Mouse (Mus musculus): Measurements from ENCODE around the gene Cog1. TPM values are rescaled to one million over a fixed set of nuclear protein-coding genes. Genes with fewer than 3 reads are reported as not detected.
A peak's percentile ranks its signal among the peaks of the same experiment; 100 is the strongest.

The Cog1 gene
- total RNA-seq (2021) (10 to 100 TPM; 16.9 to 18.6 TPM), polyA plus RNA-seq (2012; rRNA removed) (25.2 and 32.7 TPM in 2 replicates)
- long read RNA-seq, transcript Cog1-201 (14 exons, 3,935 nt) = major isoform, 29 of 62 reads
- long read RNA-seq, partial matches to known transcripts = 5 of 62 reads
- long read RNA-seq, other reads (novel, unspliced or antisense) = 28 of 62 reads

DNA sequence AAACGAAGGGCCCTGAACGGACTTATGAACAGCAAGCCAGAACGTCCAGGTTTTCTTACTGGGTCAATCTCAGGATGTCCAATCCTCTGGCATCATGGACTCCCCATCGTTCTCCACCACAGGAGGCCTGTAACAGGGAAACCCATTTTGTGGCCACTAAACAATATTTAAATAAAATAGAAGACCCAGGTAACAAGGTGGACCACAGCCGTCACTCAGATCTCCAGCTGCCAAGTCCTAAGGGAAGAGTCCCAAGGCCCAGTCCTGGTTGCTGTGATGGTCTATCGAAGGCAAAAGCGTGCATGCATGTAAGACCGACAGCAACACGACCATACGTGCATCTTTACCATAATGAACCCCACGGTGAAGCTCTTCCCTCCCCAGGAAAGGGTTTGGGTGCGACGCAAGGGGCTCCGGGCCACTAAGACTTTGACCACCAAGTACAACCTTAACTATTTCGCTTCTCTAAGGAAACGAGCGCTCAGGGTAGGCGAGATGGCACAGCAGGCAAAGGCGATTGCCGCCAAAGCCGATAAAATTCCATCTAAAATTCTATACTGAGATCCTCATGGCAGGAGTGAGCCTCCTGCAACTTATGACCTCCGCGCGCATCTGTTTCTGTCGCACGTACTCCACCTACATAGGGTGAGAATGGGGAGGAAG, at the start of gene Cog1:
Gene Cog1 (plus strand): TSS at position 480 of the 663 bp plus-strand sequence.
- no peak for TF ChIP-seq POLR2A (IDR thresholded peaks at IDR 0.05; ENCODE audit: insufficient read depth, low read depth, low read length)
- no peak for TF ChIP-seq CTCF (IDR thresholded peaks at IDR 0.05)
- no peak for TF ChIP-seq EP300 (IDR thresholded peaks at IDR 0.05; ENCODE audit: insufficient read depth, low read depth, low read length)
- H3K27ac ChIP-seq = peak within 1 kb of the TSS; percentile 96
- peaks cover 1% of the 10 kb centered on the region; the same call in 1 of the 2 replicates for H3K4me1 ChIP-seq (ENCODE audit: control insufficient read depth, insufficient read depth, low read length)
- H3K9ac ChIP-seq (ENCODE audit: low read depth, low read length) = peak within 1 kb of the TSS; percentile 97
- H3K36me3 ChIP-seq (ENCODE audit: control insufficient read depth, insufficient read depth, low read length) = no peaks in the 10 kb centered on the region
- peak within 1 kb of the TSS; percentile 100 for H3K4me3 ChIP-seq
- no peaks in the 10 kb centered on the region for H3K79me2 ChIP-seq (replicated peaks; ENCODE audit: control insufficient read depth, insufficient read depth, low read length)
- DNase-seq = no peak
- WGBS = 41% methylated on average over 26 of the region's 26 CpGs
- intact Hi-C loops (cut with DNase I) = loop anchor here (1.0 to 2.0 kb wide), 2 partner anchors 35 to 162 kb away; partner anchors contain the start of genes D11Wsu47e and Fam104a
- H3K27me3 ChIP-seq (ENCODE audit: control insufficient read depth, insufficient read depth, low read length) = no peaks in the 10 kb centered on the region

DNA sequence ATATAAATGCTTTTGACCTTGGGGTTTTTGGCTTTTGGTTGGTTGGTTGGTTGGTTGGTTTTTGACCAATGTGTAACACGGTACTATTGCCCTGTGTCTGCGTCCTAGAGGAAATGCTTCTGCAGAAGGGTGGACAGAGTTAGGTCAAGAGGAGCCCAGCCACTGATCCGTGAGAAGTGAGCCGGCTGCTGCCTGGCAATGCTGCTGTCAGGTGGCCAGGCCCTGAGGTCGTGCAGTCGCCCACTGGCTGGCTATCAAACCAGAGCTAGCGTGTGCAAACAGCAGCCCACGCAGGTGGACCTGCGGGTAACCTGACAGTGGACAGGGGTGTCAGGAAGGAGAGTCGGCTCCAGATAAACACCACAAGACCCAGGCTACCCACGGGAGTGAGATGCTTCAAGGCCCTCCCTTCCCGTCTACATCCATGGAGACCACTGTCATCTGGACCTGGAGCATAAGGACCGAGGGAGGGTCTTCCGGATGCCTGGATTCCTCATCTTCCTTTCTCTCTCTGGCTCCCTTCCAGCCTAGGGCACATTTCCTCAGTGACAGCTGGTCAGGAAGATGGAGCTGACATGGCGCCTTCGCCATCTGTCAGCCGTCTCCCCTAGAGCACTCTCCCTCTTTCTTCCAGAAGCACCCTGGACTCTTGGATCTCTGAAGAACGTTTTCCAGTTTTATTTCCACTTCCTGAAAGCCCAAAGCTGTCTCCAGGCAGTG, 48.3 kb upstream of the Cog1 start:
- no peak for DNase-seq
- no peak overlapping the region for H3K9ac ChIP-seq (ENCODE audit: low read depth, low read length)
- H3K4me3 ChIP-seq = no peak overlapping the region
- no peaks in the 10 kb centered on the region for H3K27me3 ChIP-seq (ENCODE audit: control insufficient read depth, insufficient read depth, low read length)
- WGBS = 78% methylated on average over 18 of the region's 18 CpGs
- H3K79me2 ChIP-seq (replicated peaks; ENCODE audit: control insufficient read depth, insufficient read depth, low read length) = no peaks in the 10 kb centered on the region
- intact Hi-C loops (cut with DNase I) = no loop called here
- H3K27ac ChIP-seq = no peak overlapping the region
- no peak for TF ChIP-seq POLR2A (IDR thresholded peaks at IDR 0.05; ENCODE audit: insufficient read depth, low read depth, low read length)
- TF ChIP-seq EP300 (IDR thresholded peaks at IDR 0.05; ENCODE audit: insufficient read depth, low read depth, low read length) = no peak
- TF ChIP-seq CTCF (IDR thresholded peaks at IDR 0.05) = no peak
- H3K4me1 ChIP-seq (ENCODE audit: control insufficient read depth, insufficient read depth, low read length) = no peaks in the 10 kb centered on the region
- no peaks in the 10 kb centered on the region for H3K36me3 ChIP-seq (ENCODE audit: control insufficient read depth, insufficient read depth, low read length)

- H3K4me3 ChIP-seq = no peak overlapping the region
- 71% methylated on average over 12 of the region's 12 CpGs for WGBS
- H3K27ac ChIP-seq = no peak overlapping the region
- H3K79me2 ChIP-seq (replicated peaks; ENCODE audit: control insufficient read depth, insufficient read depth, low read length) = no peaks in the 10 kb centered on the region
- no peak overlapping the region for H3K9ac ChIP-seq (ENCODE audit: low read depth, low read length)
- no peak for DNase-seq
- TF ChIP-seq CTCF (IDR thresholded peaks at IDR 0.05) (no peak), POLR2A (IDR thresholded peaks at IDR 0.05; ENCODE audit: insufficient read depth, low read depth, low read length) (no peak), EP300 (IDR thresholded peaks at IDR 0.05; ENCODE audit: insufficient read depth, low read depth, low read length) (no peak)
- H3K27me3 ChIP-seq (ENCODE audit: control insufficient read depth, insufficient read depth, low read length) = no peaks in the 10 kb centered on the region
- H3K36me3 ChIP-seq (ENCODE audit: control insufficient read depth, insufficient read depth, low read length) = no peaks in the 10 kb centered on the region
- H3K4me1 ChIP-seq (ENCODE audit: control insufficient read depth, insufficient read depth, low read length) = no peaks in the 10 kb centered on the region
- intact Hi-C loops (cut with DNase I) = no loop called here
Observed at GRCm38 (mm10) chr11:113601616-113602343, 47.2 kb upstream of the Cog1 start.

DNA sequence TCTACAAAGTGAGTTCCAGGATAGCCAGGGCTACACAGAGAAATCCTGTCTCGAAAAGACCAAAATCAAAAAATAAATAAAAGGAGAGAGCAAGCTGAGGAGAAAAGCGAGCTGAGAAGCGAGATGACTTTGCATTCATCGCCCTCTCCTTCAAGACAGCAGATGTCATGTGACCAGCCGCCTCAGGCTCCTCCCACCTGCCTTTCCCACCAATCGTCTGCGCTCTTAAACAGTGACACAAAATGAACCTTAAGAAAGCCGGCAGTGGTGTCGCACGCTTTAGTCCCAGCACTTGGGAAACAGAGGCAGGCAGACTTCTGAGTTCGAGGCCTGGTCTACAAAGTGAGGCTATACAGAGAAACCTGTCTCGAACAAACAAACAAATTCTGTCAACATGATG, 41.4 kb upstream of the Cog1 start:
- H3K27me3 ChIP-seq (ENCODE audit: control insufficient read depth, insufficient read depth, low read length) = no peaks in the 10 kb centered on the region
- no peak for TF ChIP-seq POLR2A (IDR thresholded peaks at IDR 0.05; ENCODE audit: insufficient read depth, low read depth, low read length)
- no peak for TF ChIP-seq CTCF (IDR thresholded peaks at IDR 0.05)
- no peak for TF ChIP-seq EP300 (IDR thresholded peaks at IDR 0.05; ENCODE audit: insufficient read depth, low read depth, low read length)
- H3K36me3 ChIP-seq (ENCODE audit: control insufficient read depth, insufficient read depth, low read length) = no peaks in the 10 kb centered on the region
- no peak overlapping the region for H3K9ac ChIP-seq (ENCODE audit: low read depth, low read length)
- intact Hi-C loops (cut with DNase I) = no loop called here
- no peaks in the 10 kb centered on the region for H3K4me1 ChIP-seq (ENCODE audit: control insufficient read depth, insufficient read depth, low read length)
- no peak overlapping the region for H3K27ac ChIP-seq
- DNase-seq = no peak
- WGBS = 98% methylated on average over 12 of the region's 12 CpGs
- no peak overlapping the region for H3K4me3 ChIP-seq
- H3K79me2 ChIP-seq (replicated peaks; ENCODE audit: control insufficient read depth, insufficient read depth, low read length) = no peaks in the 10 kb centered on the region

DNA sequence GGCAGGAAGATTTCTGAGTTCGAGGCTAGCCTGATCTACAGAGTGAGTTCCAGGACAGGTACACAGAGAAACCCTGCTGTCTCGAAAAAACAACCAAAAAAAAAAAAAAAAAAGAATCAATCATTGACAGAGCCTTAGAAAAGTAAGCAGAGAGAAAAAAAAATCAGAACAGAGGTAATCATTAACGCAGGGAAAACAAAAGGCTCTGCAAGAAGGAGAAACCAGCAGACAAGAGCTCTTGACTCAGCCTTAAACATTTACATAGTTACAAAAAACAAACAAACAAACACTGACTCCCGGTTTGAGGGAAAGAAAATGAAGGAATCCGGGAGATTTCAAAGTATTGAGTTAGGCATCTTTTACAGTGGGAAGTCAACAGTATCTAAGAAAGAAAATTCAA, 39.4 kb upstream of the Cog1 start:
- Histone ChIP-seq H3K27me3 (ENCODE audit: control insufficient read depth, insufficient read depth, low read length) (no peaks in the 10 kb centered on the region), H3K9ac (ENCODE audit: low read depth, low read length) (no peak overlapping the region), H3K4me1 (ENCODE audit: control insufficient read depth, insufficient read depth, low read length) (no peaks in the 10 kb centered on the region), H3K27ac (no peak overlapping the region), H3K4me3 (no peak overlapping the region), H3K79me2 (replicated peaks; ENCODE audit: control insufficient read depth, insufficient read depth, low read length) (no peaks in the 10 kb centered on the region), H3K36me3 (ENCODE audit: control insufficient read depth, insufficient read depth, low read length) (no peaks in the 10 kb centered on the region)
- no peak for TF ChIP-seq POLR2A (IDR thresholded peaks at IDR 0.05; ENCODE audit: insufficient read depth, low read depth, low read length)
- no peak for TF ChIP-seq CTCF (IDR thresholded peaks at IDR 0.05)
- TF ChIP-seq EP300 (IDR thresholded peaks at IDR 0.05; ENCODE audit: insufficient read depth, low read depth, low read length) = no peak
- no peak for DNase-seq
- 81% methylated on average over 5 of the region's 5 CpGs for WGBS
- intact Hi-C loops (cut with DNase I) = no loop called here
